Mouse (Mus musculus): ENCODE results near the gene Rdh8. TPM values are rescaled to one million over a fixed set of nuclear protein-coding genes. Genes with fewer than 3 reads are reported as not detected.
A peak's percentile ranks its signal among the peaks of the same experiment; 100 is the strongest.

The Rdh8 gene
- polyA plus RNA-seq (2014; fragmentation: Nextera tagmentation; extraction: Ambion mirVana): not detected in 2 replicates

DNA sequence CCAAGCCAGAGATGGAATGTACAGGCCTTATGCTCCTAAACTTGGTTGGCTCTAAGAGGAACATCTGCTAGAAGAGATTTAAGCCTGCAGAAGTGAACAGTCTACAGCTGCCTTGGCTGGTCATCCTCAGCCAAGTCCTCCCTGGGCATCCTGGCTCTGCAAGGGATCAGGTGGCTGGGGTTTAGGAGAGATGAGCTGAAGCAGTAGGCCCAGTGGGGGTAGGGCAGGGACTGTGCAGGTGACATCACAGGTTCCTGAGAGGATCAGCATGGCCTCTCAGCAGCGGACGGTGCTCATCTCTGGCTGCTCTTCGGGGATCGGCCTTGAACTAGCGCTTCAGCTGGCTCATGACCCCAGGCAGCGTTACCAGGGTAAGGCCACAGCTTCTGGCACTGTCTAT lies at the start of gene Rdh8:
Rdh8 (plus strand) TSS at position 268 of the 400 bp plus-strand sequence.
- ATAC-seq (ENCODE audit: insufficient number of reproducible peaks, low FRiP score, low TSS enrichment, low read depth) (no peak), DNase-seq (ENCODE audit: low spot score) (no peak)
- Histone ChIP-seq H3K4me1 (ENCODE audit: control insufficient read depth, insufficient read depth, low read length) (no peaks in the 10 kb centered on the region), H3K9me3 (ENCODE audit: control insufficient read depth, low read length) (no peaks in the 10 kb centered on the region), H3K9ac (ENCODE audit: low read length) (no peak within 1 kb of the TSS), H3K4me2 (ENCODE audit: low read depth, severe bottlenecking) (no peak within 1 kb of the TSS), H3K4me3 (ENCODE audit: low read depth, low read length) (no peak within 1 kb of the TSS), H3K27ac (replicated peaks; ENCODE audit: low read depth, low read length) (no peak within 1 kb of the TSS), H3K27me3 (ENCODE audit: control insufficient read depth, insufficient read depth, low read length) (0 out of 2 replicates have a peak, but pooled peaks cover 4% of the 10 kb centered on the region), H3K36me3 (ENCODE audit: control insufficient read depth, insufficient read depth, low read length) (no peaks in the 10 kb centered on the region)
- 81% methylated on average over 6 of the region's 6 CpGs for WGBS

DNA sequence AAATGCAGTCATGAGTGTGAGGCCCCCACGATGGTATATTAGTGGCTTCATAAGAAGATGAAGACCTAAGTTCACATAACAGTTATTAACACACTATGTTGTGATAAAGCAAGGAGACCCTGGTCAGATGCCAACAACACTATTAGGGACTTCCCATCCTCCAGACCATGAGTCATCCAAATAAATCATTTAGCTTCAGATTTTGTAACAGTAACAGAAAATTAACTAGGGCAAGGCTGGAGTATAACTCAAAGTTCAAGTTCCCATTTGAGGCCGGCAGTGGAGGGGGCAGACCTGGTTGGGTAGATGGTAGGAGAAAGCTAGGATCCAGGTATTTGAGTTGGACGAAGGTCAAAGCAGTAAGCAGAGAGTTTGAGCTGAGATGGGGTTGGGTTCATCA lies 37.0 kb upstream of the Rdh8 start:
- Histone ChIP-seq H3K36me3 (ENCODE audit: control insufficient read depth, insufficient read depth, low read length) (no peaks in the 10 kb centered on the region), H3K4me3 (ENCODE audit: low read depth, low read length) (no peak overlapping the region), H3K4me1 (ENCODE audit: control insufficient read depth, insufficient read depth, low read length) (no peaks in the 10 kb centered on the region), H3K4me2 (ENCODE audit: low read depth, severe bottlenecking) (no peak overlapping the region), H3K27me3 (ENCODE audit: control insufficient read depth, insufficient read depth, low read length) (no peaks in the 10 kb centered on the region), H3K27ac (replicated peaks; ENCODE audit: low read depth, low read length) (no peak overlapping the region), H3K9ac (ENCODE audit: low read length) (no peak overlapping the region), H3K9me3 (ENCODE audit: control insufficient read depth, low read length) (no peaks in the 10 kb centered on the region)
- no peak for ATAC-seq (ENCODE audit: insufficient number of reproducible peaks, low FRiP score, low TSS enrichment, low read depth)
- 85% methylated on average over 3 of the region's 3 CpGs for WGBS
- no peak for DNase-seq (ENCODE audit: low spot score)

DNA sequence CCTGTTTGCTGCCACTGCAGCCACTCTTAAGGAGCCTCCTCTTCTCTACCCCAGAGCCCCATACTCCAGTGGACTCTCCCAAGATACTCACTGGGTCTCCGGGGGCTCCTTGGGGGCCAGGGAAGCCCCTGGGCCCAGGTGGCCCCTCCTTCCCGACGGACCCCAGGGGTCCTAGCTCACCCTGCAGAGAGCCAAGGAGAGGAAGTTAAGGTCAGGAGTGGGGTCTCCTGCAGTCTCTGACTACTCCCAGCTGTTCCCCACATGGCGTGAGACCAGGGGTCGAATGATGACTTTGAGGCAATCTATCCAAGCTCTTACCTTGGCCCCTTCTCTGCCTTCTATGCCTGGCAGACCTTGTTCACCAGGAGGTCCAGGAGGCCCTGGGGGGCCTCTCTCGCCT lies 33.2 kb upstream of the Rdh8 start:
- no peak for ATAC-seq (ENCODE audit: insufficient number of reproducible peaks, low FRiP score, low TSS enrichment, low read depth)
- no peak overlapping the region for H3K27ac ChIP-seq (replicated peaks; ENCODE audit: low read depth, low read length)
- H3K4me2 ChIP-seq (ENCODE audit: low read depth, severe bottlenecking): no peak overlapping the region
- DNase-seq (ENCODE audit: low spot score): no peak
- no peaks in the 10 kb centered on the region for H3K36me3 ChIP-seq (ENCODE audit: control insufficient read depth, insufficient read depth, low read length)
- H3K9ac ChIP-seq (ENCODE audit: low read length): no peak overlapping the region
- no peaks in the 10 kb centered on the region for H3K4me1 ChIP-seq (ENCODE audit: control insufficient read depth, insufficient read depth, low read length)
- WGBS: 59% methylated on average over 6 of the region's 6 CpGs
- H3K4me3 ChIP-seq (ENCODE audit: low read depth, low read length): no peak overlapping the region
- no peaks in the 10 kb centered on the region for H3K9me3 ChIP-seq (ENCODE audit: control insufficient read depth, low read length)
- no peaks in the 10 kb centered on the region for H3K27me3 ChIP-seq (ENCODE audit: control insufficient read depth, insufficient read depth, low read length)

DNA sequence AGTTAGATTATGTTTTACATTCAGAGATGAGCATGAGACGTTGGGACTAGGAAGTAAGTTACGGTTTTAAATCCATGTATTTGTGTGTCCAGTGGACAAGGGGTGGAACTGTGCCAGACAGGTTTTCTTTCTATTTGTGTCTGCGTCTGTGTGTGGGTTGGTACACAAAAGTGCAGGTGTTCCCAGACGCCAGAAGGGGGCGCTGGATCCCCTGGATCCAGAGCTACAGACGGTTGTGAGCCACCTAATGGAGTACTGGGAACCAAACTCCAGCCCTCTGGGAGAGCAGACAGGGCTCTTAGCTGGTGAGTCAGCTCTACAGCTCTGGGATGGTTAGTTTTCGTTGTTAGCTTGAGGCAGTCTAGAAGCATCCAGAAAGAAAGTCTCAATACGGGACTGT lies 30.3 kb upstream of the Rdh8 start:
- no peak for ATAC-seq (ENCODE audit: insufficient number of reproducible peaks, low FRiP score, low TSS enrichment, low read depth)
- Histone ChIP-seq H3K9me3 (ENCODE audit: control insufficient read depth, low read length) (no peaks in the 10 kb centered on the region), H3K27ac (replicated peaks; ENCODE audit: low read depth, low read length) (no peak overlapping the region), H3K27me3 (ENCODE audit: control insufficient read depth, insufficient read depth, low read length) (no peaks in the 10 kb centered on the region), H3K36me3 (ENCODE audit: control insufficient read depth, insufficient read depth, low read length) (no peaks in the 10 kb centered on the region), H3K9ac (ENCODE audit: low read length) (no peak overlapping the region), H3K4me2 (ENCODE audit: low read depth, severe bottlenecking) (no peak overlapping the region), H3K4me3 (ENCODE audit: low read depth, low read length) (no peak overlapping the region), H3K4me1 (ENCODE audit: control insufficient read depth, insufficient read depth, low read length) (no peaks in the 10 kb centered on the region)
- 80% methylated on average over 8 of the region's 8 CpGs for WGBS
- DNase-seq (ENCODE audit: low spot score): no peak

DNA sequence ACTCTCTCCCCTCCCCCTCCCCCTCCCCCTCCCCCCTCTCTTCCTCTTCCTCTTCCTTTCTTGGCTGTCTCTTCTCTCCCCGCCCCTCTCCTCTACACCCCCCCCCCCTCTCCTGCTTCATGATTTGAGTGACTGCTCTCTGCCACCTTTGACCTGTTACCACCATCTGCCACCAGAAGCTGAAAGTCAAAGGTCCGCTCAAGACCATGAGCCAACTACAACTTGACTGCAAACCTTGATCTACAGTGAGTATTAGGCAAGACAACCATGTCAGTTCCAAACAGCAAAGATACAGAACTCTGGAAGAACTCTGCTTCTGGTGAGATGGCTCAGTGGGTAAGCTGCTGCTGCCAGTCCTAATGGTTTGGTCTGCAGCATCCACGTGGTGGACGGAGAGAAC lies 28.7 kb upstream of the Rdh8 start:
- no peaks in the 10 kb centered on the region for H3K9me3 ChIP-seq (ENCODE audit: control insufficient read depth, low read length)
- WGBS: 74% methylated on average over 3 of the region's 4 CpGs
- H3K9ac ChIP-seq (ENCODE audit: low read length): no peak overlapping the region
- ATAC-seq (ENCODE audit: insufficient number of reproducible peaks, low FRiP score, low TSS enrichment, low read depth) (no peak), DNase-seq (ENCODE audit: low spot score) (no peak)
- no peaks in the 10 kb centered on the region for H3K27me3 ChIP-seq (ENCODE audit: control insufficient read depth, insufficient read depth, low read length)
- H3K4me1 ChIP-seq (ENCODE audit: control insufficient read depth, insufficient read depth, low read length): no peaks in the 10 kb centered on the region
- no peaks in the 10 kb centered on the region for H3K36me3 ChIP-seq (ENCODE audit: control insufficient read depth, insufficient read depth, low read length)
- H3K4me2 ChIP-seq (ENCODE audit: low read depth, severe bottlenecking): no peak overlapping the region
- H3K4me3 ChIP-seq (ENCODE audit: low read depth, low read length): no peak overlapping the region
- no peak overlapping the region for H3K27ac ChIP-seq (replicated peaks; ENCODE audit: low read depth, low read length)

DNA sequence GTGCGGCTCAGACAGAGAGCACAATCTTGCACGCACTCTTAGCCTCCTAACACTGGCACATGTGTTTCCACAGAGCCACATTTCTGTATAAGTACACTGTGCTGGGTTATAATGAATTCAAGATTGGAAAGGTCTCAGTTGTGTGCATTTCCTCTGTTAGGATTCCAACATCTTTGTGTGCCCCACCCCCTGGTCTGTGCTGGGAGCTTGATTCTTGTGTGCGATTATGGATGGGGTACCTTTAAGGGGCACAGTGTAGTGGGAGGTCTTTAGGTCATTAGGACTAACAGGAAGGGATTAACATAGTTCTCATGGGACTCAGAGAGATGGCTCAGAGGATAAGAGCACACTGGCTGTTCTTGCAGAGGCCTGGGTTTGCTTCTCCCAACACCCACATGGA lies 28.0 kb upstream of the Rdh8 start:
- Histone ChIP-seq H3K4me1 (ENCODE audit: control insufficient read depth, insufficient read depth, low read length) (no peaks in the 10 kb centered on the region), H3K9me3 (ENCODE audit: control insufficient read depth, low read length) (no peaks in the 10 kb centered on the region), H3K36me3 (ENCODE audit: control insufficient read depth, insufficient read depth, low read length) (no peaks in the 10 kb centered on the region), H3K4me2 (ENCODE audit: low read depth, severe bottlenecking) (no peak overlapping the region), H3K4me3 (ENCODE audit: low read depth, low read length) (no peak overlapping the region), H3K9ac (ENCODE audit: low read length) (no peak overlapping the region), H3K27me3 (ENCODE audit: control insufficient read depth, insufficient read depth, low read length) (no peaks in the 10 kb centered on the region), H3K27ac (replicated peaks; ENCODE audit: low read depth, low read length) (0 out of 2 replicates have a peak overlapping the region, but pooled peaks have one; percentile 26)
- no peak for DNase-seq (ENCODE audit: low spot score)
- 66% methylated on average over 3 of the region's 3 CpGs for WGBS
- no peak for ATAC-seq (ENCODE audit: insufficient number of reproducible peaks, low FRiP score, low TSS enrichment, low read depth)

DNA sequence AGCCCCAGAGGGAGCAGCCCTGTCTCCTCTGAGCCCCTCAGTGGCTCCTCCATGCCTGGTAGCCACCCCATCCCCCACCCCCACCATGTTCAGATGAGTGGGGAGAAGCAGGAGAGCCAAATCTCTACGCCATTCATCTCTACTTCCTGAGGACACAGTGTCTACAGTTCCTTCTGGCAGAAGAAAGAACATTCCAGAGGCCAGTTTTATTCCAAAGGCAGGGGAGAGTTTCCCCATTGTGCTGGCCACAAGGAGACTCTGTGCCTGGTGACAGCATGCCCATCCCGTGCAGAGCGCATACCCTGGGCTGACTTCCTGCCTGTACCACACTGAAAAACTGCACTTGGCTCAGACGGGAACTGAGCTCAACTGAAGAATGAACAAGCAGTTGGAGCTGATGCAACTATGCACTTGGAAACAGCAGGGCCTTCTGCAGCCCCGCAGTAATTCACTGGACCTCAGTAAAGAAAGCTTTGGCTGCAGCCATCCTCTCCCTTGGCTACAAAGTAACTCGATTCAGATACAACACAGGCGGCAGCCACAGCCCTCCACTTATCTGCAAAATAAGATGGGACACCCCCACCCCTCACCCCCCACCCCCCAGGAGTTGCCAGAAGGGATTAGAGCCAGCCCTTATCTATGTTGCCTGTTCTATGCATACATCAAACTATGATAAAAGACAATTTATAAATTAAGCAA lies 24.0 kb upstream of the Rdh8 start:
- no peak overlapping the region for H3K27ac ChIP-seq (replicated peaks; ENCODE audit: low read depth, low read length)
- H3K4me1 ChIP-seq (ENCODE audit: control insufficient read depth, insufficient read depth, low read length): no peaks in the 10 kb centered on the region
- no peak for DNase-seq (ENCODE audit: low spot score)
- H3K4me3 ChIP-seq (ENCODE audit: low read depth, low read length): no peak overlapping the region
- WGBS: 56% methylated on average over 7 of the region's 7 CpGs
- no peak overlapping the region for H3K9ac ChIP-seq (ENCODE audit: low read length)
- no peaks in the 10 kb centered on the region for H3K36me3 ChIP-seq (ENCODE audit: control insufficient read depth, insufficient read depth, low read length)
- ATAC-seq (ENCODE audit: insufficient number of reproducible peaks, low FRiP score, low TSS enrichment, low read depth): no peak
- no peaks in the 10 kb centered on the region for H3K27me3 ChIP-seq (ENCODE audit: control insufficient read depth, insufficient read depth, low read length)
- H3K9me3 ChIP-seq (ENCODE audit: control insufficient read depth, low read length): no peaks in the 10 kb centered on the region
- H3K4me2 ChIP-seq (ENCODE audit: low read depth, severe bottlenecking): no peak overlapping the region

DNA sequence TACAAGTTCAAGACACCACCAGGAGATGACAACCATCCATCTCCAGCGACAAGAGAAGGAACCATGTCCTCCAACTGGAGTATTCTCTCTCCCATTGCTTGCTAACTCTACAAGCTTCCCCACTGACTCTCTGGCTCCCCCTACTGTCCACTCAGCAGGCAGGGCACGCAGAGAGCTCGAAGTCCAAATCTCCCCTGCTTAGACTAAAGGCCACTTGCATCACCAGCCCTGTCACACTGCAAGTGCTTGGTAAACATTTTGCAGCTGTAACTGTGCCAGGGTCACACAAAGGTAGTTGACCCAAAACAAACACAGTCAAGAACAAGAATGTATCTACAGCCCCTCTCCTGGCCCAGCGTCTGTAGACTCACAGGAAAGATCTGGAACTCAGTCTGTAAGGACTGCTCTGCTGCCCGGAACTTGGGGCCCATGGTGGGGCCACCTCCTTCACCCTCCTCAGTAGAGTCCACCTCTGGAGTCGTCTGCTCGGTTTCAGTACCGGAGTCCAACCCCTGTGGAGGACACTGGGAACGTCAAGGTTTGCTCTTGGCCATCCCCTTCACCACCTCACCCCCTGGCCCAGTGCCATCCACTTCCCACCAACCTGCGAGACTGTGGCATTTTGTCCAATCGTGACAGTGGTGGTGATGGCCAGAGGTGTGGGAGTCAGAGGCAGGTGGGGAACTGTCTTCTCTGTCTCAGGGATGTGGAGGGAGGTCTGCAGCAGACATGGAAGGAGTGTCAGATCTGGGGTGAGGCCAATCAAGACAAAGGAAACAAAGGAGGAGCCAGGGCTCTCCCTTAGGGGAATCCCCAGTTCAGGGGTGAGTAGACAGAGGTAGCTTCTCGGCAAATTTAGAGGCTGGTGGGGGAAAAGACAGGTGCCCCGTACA lies 13.8 kb upstream of the Rdh8 start:
- Histone ChIP-seq H3K9me3 (ENCODE audit: control insufficient read depth, low read length) (peaks cover 3% of the 10 kb centered on the region; the same call in 1 of the 2 replicates), H3K36me3 (ENCODE audit: control insufficient read depth, insufficient read depth, low read length) (no peaks in the 10 kb centered on the region), H3K4me3 (ENCODE audit: low read depth, low read length) (no peak overlapping the region), H3K27ac (replicated peaks; ENCODE audit: low read depth, low read length) (no peak overlapping the region), H3K9ac (ENCODE audit: low read length) (no peak overlapping the region), H3K27me3 (ENCODE audit: control insufficient read depth, insufficient read depth, low read length) (no peaks in the 10 kb centered on the region), H3K4me2 (ENCODE audit: low read depth, severe bottlenecking) (no peak overlapping the region), H3K4me1 (ENCODE audit: control insufficient read depth, insufficient read depth, low read length) (no peaks in the 10 kb centered on the region)
- 84% methylated on average over 13 of the region's 13 CpGs for WGBS
- DNase-seq (ENCODE audit: low spot score): peak; percentile 50
- ATAC-seq (ENCODE audit: insufficient number of reproducible peaks, low FRiP score, low TSS enrichment, low read depth): no peak
